Mouse (Mus musculus): ENCODE results near the gene Etv1.
"Not testable (repeated sequence)": the region's sequence is repeated elsewhere in the genome, so short reads cannot be mapped to it uniquely, and the experiment has no call there.

Etv1 gene

GRCm38 (mm10) chr12:38820642-38821041 is 41.5 kb downstream of the Etv1 start:
- no peak for DNase-seq

GRCm38 (mm10) chr12:38824405-38824804 is 45.2 kb downstream of the Etv1 start:
- no peak for DNase-seq

DNA sequence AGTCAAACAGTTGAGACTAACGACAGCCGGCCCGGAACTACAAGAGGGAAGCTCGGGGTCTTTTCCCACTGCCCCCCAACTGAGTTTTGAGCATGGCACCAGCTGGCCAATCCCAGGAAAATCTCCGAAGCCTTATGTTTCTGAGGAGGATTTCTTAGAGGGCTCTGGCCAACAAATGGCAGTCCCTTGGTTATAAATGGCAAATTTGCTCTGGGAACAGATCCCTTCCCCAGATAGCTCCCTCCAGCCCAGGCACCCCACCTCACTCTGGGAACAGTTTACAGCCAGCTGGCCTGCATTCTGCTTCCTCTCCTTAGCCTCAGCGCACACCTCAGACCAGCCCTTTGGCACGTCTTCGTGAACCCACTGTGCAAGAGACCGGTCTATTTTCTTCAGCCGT is 53.8 kb downstream of the Etv1 start:
- no peak for DNase-seq

DNA sequence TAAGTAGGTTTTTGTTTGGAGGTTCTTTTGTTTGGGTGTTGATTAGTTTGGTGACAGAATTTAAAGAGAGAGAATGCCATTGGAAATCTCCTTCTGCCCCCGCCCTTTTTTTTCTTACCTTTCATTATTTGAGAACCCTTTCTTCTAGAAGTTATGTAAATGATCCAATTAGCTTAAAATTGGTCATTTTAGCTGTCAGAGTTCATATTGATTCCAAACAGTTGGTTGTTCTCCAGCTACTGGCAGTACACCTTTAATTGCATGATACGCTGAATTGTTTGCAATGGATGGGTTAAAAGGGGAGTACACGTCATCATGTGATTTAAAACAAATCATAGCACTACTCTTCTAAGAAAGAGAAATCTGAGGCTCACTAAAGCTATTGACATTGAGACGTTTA is 55.4 kb downstream of the Etv1 start:
- no peak for DNase-seq

GRCm38 (mm10) chr12:38834986-38835385 is 55.8 kb downstream of the Etv1 start:
- DNase-seq: not testable (repeated sequence)

GRCm38 (mm10) chr12:38843801-38844295 is 64.7 kb downstream of the Etv1 start:
- DNase-seq: no peak

DNA sequence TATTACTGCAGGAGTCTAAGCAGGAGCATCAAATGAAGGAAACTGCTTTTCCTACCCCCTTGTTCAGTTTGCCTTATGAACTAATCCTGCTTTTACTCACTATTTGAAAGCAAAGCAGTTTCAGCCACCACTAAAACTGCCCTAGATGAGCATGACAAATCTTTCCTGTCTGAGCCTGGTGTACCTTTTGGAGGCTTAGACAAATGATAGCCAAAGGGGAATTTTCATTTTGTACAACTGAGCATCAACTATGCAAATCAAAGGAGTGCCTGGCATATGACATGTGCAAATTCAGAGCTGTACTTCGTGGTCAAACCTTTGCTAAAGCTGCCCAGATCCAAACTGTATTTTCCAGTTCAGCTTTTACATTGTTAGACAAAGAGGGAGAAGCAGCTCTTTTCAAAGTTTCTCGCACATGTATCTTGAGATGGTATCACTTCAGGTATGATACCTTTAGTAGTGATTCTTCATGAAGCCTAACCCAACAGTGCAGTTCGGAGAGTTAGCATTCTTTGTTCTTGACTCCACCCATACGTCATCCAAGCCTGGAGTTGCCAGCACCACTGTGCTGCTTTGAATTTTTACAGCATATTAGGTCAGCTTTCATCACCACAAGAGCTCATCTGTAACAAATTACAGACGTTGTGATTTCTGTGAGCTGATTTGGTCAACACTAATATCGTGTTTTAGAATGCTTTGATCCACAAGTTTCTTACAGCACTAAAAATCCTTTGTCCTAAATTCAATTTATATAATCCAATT is 68.5 kb downstream of the Etv1 start:
- no peak for DNase-seq

- no peak for DNase-seq
These were observed 70.8 kb downstream of the Etv1 start for GRCm38 (mm10) chr12:38849994-38850393.

DNA sequence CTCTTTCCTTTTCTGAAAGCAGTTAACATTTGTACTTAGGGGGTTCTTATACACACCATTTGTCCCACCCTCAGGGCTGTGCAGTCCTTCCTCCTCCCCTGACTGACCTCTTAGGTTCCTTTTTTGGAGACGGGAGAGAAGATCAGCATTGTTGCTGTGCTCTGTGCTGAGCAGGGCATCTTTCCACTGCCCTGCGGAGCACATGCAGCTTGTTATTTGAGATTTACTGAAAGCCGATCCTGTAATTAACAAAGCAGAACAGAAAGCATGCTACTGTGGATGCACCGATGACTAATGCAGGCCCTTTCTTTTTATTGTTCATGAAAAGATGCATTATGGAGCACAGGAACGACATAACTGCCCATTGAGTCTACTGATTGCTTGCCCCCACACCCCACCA is 75.1 kb downstream of the Etv1 start:
- DNase-seq: no peak

DNA sequence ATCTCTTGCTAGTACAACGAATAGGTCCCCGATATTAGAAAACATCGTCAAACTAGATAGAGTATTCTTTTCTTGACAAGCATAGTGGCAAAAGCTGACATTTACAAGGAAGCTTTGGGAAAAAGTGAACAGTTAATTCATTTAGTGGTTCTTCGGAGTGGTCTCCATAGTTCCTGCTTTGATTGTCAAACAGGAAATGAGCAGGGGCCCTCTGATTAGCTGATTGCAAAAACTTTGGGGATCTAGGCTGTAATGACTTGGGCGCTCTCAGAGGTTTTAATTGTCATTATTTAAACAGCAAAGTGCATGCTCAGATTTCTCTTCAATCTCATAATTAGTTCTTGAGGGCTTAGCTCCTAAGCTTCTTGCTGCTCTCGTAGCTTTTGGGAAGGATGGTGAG is 75.6 kb downstream of the Etv1 start:
- DNase-seq: no peak

GRCm38 (mm10) chr12:38859675-38860074 is 80.5 kb downstream of the Etv1 start:
- no peak for DNase-seq

DNA sequence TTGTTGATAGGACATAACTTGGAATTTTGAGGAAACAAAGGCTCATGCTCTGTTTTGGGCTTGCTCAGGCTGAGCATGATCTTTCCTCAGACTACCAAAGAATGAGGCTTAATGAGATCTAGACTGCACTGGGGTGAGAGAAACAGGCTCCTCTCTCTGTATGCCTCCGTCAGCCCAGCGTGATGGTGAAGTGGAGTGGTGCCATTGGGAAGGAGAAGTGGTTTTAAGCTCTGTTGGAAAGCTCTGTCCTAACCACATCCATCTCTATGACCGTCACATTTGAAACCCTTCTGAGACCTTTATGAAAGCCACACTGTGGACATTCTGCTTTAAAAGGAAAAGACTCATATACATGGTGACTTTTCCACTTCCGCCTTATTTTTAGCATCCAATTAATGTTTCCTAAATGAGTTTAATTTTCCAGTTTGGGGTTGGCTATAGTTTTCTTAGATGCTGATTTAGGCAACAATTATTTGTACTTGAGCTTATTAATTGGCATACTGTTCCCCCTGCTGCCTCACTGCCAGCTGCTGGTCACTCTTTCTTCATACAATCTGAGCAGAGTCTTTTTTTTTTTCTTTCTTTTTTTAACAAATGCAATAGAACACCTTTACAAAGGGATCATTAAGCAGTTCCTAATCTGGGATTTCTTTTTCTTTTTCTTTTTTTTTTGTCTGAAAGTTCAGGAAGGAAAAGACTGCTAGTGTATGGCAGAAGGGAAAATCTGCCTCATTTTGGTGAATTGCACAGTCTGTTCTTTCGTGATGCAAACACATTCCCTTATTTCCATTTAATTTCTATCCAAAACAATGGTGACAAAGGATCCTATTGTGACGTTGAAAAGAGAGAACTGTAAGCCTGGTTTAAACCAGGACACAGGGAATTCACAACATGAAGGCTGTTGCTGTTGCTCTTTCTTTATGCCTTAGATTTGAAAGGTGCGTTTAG is 81.3 kb downstream of the Etv1 start:
- no peak for DNase-seq

DNA sequence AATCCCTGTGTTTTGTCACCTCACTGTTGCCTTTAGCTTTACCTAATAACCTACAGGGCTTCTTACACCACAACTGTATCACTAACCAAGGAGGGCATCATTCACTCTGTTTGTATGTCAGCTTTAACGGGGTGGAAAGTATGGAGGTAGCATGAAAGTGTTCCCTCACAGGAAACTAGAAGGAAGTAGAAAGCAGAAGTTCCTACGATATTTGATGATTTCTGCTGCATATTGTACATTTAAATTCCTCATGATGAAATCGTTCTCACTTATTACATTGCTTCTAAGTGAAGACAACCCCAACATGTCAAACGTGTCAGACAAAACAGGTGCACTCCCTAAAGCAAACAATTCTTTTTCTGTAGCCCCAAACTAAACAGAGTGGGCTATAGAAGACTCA is 84.2 kb downstream of the Etv1 start:
- no peak for DNase-seq

DNA sequence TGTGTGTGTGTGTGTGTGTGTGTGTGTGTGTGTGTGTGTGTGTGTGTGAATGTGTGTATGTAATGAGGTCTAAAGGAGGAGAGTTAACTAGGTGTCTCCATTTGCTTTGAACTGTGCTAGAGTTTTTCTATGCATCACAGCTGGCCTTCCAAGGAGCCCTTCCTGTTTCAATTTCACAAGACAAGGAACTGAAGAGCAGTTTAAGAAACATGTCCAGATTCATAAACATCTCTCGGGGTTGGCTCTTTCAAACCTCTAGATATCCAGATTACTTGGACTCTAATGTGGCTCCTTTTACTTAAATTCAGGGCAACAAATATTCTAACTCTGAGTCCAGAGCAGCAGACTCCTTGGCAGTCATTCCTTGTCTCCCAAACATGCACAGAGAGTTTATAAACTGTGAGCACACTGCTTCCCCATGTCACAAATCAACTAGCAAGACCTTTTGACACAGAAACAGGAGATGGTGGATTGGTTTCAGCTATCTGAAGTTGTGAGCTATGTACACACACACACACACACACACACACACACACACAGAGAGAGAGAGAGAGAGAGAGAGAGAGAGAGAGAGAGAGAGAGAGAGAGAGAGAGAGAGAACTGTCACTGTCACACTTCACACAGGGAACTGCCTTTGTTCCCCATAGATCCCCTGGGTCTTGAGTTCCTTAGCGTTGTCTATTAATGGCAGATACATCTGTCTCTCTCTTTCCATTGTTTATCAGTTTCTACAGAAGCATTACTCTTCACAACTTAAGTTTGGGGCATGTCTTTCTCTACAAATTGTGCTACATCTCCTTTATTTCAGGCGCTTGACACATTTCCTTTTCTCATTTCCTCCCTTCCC is 85.0 kb downstream of the Etv1 start:
- no peak for DNase-seq

DNA sequence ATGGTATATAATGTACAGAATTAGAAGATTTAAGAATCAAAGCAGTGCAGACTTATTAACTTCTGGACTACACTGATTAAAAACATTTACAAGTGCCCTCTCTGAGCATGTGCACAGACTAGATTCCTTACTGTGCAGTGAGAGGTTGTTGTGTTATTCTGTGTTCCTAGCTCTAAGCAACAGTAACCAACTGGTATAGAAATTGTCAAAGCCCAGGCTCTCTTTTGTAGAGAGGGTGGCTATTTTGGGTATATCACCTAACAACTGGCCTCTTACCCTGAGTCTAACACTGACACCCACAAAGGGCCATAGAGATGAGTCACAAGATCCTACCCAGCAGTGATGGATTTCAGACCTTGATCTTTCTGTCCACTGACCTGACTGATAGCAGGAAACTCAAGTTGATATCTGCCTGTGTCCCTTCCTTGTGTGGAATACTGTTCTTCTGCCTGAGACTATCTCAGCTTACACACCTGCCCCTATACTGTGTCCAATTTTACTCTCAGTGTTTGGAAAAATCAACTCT is 95.4 kb downstream of the Etv1 start:
- no peak for DNase-seq

- DNase-seq: no peak
These were observed 125.3 kb downstream of the Etv1 start for GRCm38 (mm10) chr12:38904516-38904915.

- no peak for DNase-seq
These were observed 127.1 kb downstream of the Etv1 start for GRCm38 (mm10) chr12:38906314-38906713.

DNA sequence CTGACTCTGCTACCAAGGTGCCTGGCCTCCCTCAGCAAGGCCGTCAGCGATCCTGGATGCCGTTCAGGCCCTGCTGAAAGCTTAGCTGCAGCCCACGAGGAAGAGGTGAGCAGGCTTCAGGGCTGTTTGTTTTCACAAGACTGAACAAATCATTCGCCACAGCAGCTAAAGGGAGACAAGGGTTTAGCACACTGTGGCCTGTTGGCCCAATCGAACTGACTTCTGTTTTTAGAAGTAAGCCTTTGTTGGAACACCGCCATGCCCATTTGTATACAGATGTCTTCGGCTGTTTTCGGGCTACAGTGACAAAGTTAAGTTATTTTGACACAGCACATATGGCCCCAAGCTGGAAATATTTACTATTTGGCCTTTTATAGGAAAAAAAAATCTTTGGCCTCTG is 127.6 kb downstream of the Etv1 start:
- DNase-seq: no peak

DNA sequence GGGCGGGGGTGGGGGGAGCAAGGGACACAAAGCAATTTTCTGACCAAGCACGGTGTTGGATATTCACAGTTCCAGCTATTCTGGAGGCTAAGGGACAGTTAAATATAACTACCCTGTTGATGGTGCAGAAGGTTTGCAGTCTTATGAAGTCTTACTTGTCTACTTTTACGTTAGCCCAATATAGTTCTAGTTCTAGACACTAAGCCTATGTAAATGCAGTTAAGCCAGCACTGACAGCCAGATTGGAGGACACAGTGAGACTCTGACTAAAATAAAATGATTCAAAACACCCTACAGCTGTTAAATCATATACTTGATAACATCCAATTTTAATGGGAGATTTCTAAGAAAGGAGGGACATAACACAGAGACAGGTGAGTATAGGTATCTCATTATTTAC is 129.8 kb downstream of the Etv1 start:
- DNase-seq: no peak

Data from kidney, adult 18-20 months (tissue).